Mouse (Mus musculus) CH12.LX (cell line): ENCODE results near the gene Pla2g4e. TPM values are rescaled to one million over a fixed set of nuclear protein-coding genes. Genes with fewer than 3 reads are reported as not detected.

ENCODE experiments used
- DNase-seq: peaks from one replicate; pipeline ENCODE4 v3.0.0-alpha.2; 2013; ENCODE audit errors: extremely low read depth
- H3K27ac ChIP-seq: 2 replicates; pipeline ENCODE4 v1.5.1; 2012; ENCODE audit warnings: low read depth, mild to moderate bottlenecking, control low read depth, moderate library complexity; ENCODE audit not compliant: insufficient read depth
- H3K27me3 ChIP-seq: replicated peaks from 2 replicates; pipeline ENCODE3; 2012; ENCODE audit warnings: inconsistent platforms
- H3K36me3 ChIP-seq, 2 experiments: replicated peaks in 1 of 2; 2 replicates each; pipeline versions ENCODE3 to v1.6.1; 2012; ENCODE audit warnings: inconsistent platforms in 1 of 2, low read length in 1 of 2, mild to moderate bottlenecking in 1 of 2, mixed read lengths in 1 of 2, moderate library complexity in 1 of 2; ENCODE audit not compliant: control insufficient read depth in 1 of 2, insufficient read depth in 1 of 2
- H3K4me1 ChIP-seq, 2 experiments: 2 replicates each; pipeline ENCODE4 v1.6.1; 2012; ENCODE audit warnings: inconsistent platforms in 1 of 2, moderate library complexity in 1 of 2; ENCODE audit not compliant: insufficient read depth in 2 of 2, control insufficient read depth in 1 of 2
- H3K4me2 ChIP-seq: 2 replicates; pipeline ENCODE4 v1.6.1; 2012; ENCODE audit warnings: low read depth, mild to moderate bottlenecking, control low read depth; ENCODE audit not compliant: poor library complexity, insufficient read depth, severe bottlenecking
- H3K4me3 ChIP-seq, 3 experiments: fragments of 150-350 bp in 1 of 3; sonication (generic) in 1 of 3; replicated peaks in 1 of 3; 2 replicates each; pipeline versions ENCODE3 to v1.5.1; 2011 to 2012; ENCODE audit warnings: low read depth in 2 of 3, low read length in 2 of 3, mild to moderate bottlenecking in 2 of 3, moderate library complexity in 2 of 3, control low read depth in 1 of 3, improper control_type of control experiment in 1 of 3, inconsistent platforms in 1 of 3, mixed read lengths in 1 of 3; ENCODE audit not compliant: poor library complexity in 1 of 3
- H3K79me2 ChIP-seq: replicated peaks from 2 replicates; pipeline ENCODE4 v1.6.1; 2012; ENCODE audit warnings: mild to moderate bottlenecking, moderate library complexity; ENCODE audit not compliant: control insufficient read depth, poor library complexity, insufficient read depth, severe bottlenecking; ENCODE audit errors: extremely low read depth
- H3K9ac ChIP-seq: 2 replicates; pipeline ENCODE4 v1.6.1; 2012; ENCODE audit warnings: low read depth, mild to moderate bottlenecking, control low read depth, moderate library complexity; ENCODE audit not compliant: insufficient read depth
- H3K9me3 ChIP-seq: replicated peaks from 2 replicates; pipeline ENCODE3; 2012; ENCODE audit warnings: low read length, inconsistent platforms, mixed read lengths
- CHD1 ChIP-seq: IDR thresholded peaks from 2 replicates; pipeline ENCODE4 v1.6.1; 2012; ENCODE audit warnings: low read depth, low read length, improper control_type of control experiment, inconsistent platforms
- ELF1 ChIP-seq: IDR thresholded peaks from 2 replicates; pipeline ENCODE4 v1.6.1; 2014; ENCODE audit warnings: low read depth, mild to moderate bottlenecking, inconsistent platforms, low read length, improper control_type of control experiment
- EP300 ChIP-seq: IDR thresholded peaks from 2 replicates; pipeline ENCODE4 v1.6.1; 2011; ENCODE audit warnings: low read length, improper control_type of control experiment
- IRF4 ChIP-seq: IDR thresholded peaks from 2 replicates; pipeline ENCODE4 v1.6.1; 2014; ENCODE audit warnings: low read depth, mild to moderate bottlenecking, inconsistent platforms, low read length, improper control_type of control experiment
- JUND ChIP-seq: conservative IDR thresholded peaks from 2 replicates; pipeline ENCODE4 v1.6.1; 2011; ENCODE audit warnings: low read depth, low read length, improper control_type of control experiment
- KAT2A ChIP-seq: IDR thresholded peaks from 2 replicates; pipeline ENCODE4 v1.6.1; 2012; ENCODE audit warnings: low read length, improper control_type of control experiment, inconsistent platforms; ENCODE audit not compliant: insufficient replicate concordance
- MXI1 ChIP-seq: IDR thresholded peaks from 2 replicates; pipeline ENCODE4 v1.6.1; 2011; ENCODE audit warnings: mild to moderate bottlenecking, low read depth, low read length, improper control_type of control experiment
- NELFE ChIP-seq: IDR thresholded peaks from 2 replicates; pipeline ENCODE4 v1.6.1; 2011; ENCODE audit warnings: low read depth, low read length, improper control_type of control experiment
- PAX5 ChIP-seq: IDR thresholded peaks from 2 replicates; pipeline ENCODE4 v1.6.1; 2012; ENCODE audit warnings: low read length, inconsistent platforms, mixed read lengths
- SMC3 ChIP-seq: IDR thresholded peaks from 2 replicates; pipeline ENCODE4 v1.6.1; 2011; ENCODE audit warnings: low read depth, low read length, improper control_type of control experiment
- TBP ChIP-seq: conservative IDR thresholded peaks from 2 replicates; pipeline ENCODE4 v1.6.1; 2011; ENCODE audit warnings: low read depth, low read length, improper control_type of control experiment
- USF1 ChIP-seq: IDR thresholded peaks from 2 replicates; pipeline ENCODE4 v1.6.1; 2014; ENCODE audit warnings: low read depth, mild to moderate bottlenecking, inconsistent platforms, low read length, improper control_type of control experiment
- dilution Hi-C: fragments of 300-500 bp; cut with MboI; formaldehyde crosslinking; loops from 2 replicates; pipeline ENCODE4 v1.14.3; 2020; ENCODE audit warnings: low sequenced_read_pairs; ENCODE audit not compliant: extremely low pct_unique_long_range_greater_than_20kb, extremely low pct_ligation_motif_present
- in situ Hi-C: fragments of 300-500 bp; cut with MboI; formaldehyde crosslinking; loops from 3 replicates; pipeline ENCODE4 v1.14.3; 2019; ENCODE audit warnings: low sequenced_read_pairs, low pct_ligation_motif_present, low pct_unique_long_range_greater_than_20kb, mixed read lengths
- polyA plus RNA-seq: library from polyadenylated mRNA; unstranded; fragments of >175 nt; gene quantifications from 2 replicates; pipeline ENCODE4 v1.2.1, GENCODE M21; 2012; ENCODE audit warnings: low read depth; ENCODE audit not compliant: insufficient read length
- total RNA-seq, 2 experiments: library from RNA; depleted of rRNA; stranded (reverse); fragments of 300-350 nt in 1 of 2; fragments of >200 nt in 1 of 2; gene quantifications; 2 replicates each; pipeline ENCODE4 v1.2.3; 2012 to 2014

The Pla2g4e gene
- total and polyA plus RNA-seq, 3 experiments: not detected

DNA sequence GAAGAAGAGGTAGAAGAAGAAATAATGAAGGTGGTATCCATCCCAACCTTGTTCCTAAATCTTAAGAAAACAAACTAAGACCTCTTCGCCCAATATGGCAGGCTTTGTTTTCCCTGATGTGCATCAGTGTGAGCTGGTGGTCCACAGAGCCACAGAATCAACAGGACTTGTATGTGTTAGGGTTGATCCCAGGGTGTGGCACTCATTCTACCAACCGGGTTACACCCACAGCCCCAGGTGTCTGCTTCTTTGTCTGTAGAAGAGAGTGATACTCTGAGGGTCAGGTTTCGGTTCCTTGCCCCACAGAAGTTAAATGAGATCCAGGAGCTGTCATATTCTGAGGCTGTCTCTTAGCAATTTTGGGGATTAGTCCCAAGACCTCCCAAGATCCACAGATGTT, 16.2 kb upstream of the Pla2g4e start:
- 0 out of 2 replicates have a peak, but pooled peaks have one; percentile 10 for TF ChIP-seq EP300
- no peak for TF ChIP-seq SMC3
- TF ChIP-seq IRF4: peak; percentile 44; the same call in 1 of the 2 replicates
- no peak overlapping the region for H3K27ac ChIP-seq
- H3K9ac ChIP-seq: no peak overlapping the region
- H3K79me2 ChIP-seq: no peaks in the 10 kb centered on the region
- peaks cover 4% of the 10 kb centered on the region for H3K9me3 ChIP-seq
- H3K36me3 ChIP-seq: no peaks in the 10 kb centered on the region
- no peak overlapping the region for H3K4me3 ChIP-seq
- dilution Hi-C loops (no loop called here), in situ Hi-C loops (no loop called here)
- peak; percentile 39 for DNase-seq
- H3K4me2 ChIP-seq: no peak overlapping the region
- peaks cover 5 to 15% of the 10 kb centered on the region in 2 experiments; a peak in 3 of 4 replicates for H3K4me1 ChIP-seq
- no peaks in the 10 kb centered on the region for H3K27me3 ChIP-seq

- no peak for TF ChIP-seq PAX5
- TF ChIP-seq, all 38 proteins: peak for 0
- H3K79me2 ChIP-seq: no peaks in the 10 kb centered on the region
- no peaks in the 10 kb centered on the region for H3K27me3 ChIP-seq
- no peak overlapping the region for H3K27ac ChIP-seq
- H3K4me1 ChIP-seq: peaks cover under 1 to 2% of the 10 kb centered on the region in 2 experiments; a peak in 3 of 4 replicates
- H3K9ac ChIP-seq: no peak overlapping the region
- DNase-seq: no peak
- no peak overlapping the region for H3K4me3 ChIP-seq
- no peak overlapping the region for H3K4me2 ChIP-seq
- dilution Hi-C loops: no loop called here
- peaks cover 2% of the 10 kb centered on the region for H3K9me3 ChIP-seq
- in situ Hi-C loops: no loop called here
- no peaks in the 10 kb centered on the region for H3K36me3 ChIP-seq
These were observed 11.1 kb upstream of the Pla2g4e start for GRCm38 (mm10) chr2:120256259-120256658.

DNA sequence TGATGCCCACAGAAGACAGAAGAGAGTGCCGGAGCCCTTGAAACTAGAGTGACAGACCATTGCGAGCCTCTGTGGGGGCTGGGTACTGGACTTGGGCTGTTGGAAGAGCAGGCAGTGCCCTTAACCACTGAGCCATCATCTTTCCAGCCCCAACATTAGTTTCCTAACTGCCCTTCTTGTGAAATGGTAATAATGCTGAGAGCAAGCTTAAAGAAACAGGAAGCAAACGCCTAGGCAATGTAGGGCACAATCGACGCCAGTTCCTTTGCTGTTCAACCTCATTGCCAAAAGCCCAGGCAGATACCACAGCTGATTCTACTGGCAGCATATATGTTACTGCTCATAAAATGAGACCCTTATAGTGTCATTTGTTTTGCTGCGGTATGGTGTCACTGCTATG, 7.5 kb upstream of the Pla2g4e start:
- in situ Hi-C loops (no loop called here), dilution Hi-C loops (no loop called here)
- no peak overlapping the region for H3K27ac ChIP-seq

More for the DNA sequence above, 7.5 kb upstream of the Pla2g4e start:
- no peak for DNase-seq
- Histone ChIP-seq H3K36me3 (no peaks in the 10 kb centered on the region), H3K4me3 (no peak overlapping the region), H3K4me1 (no peaks in the 10 kb centered on the region; a peak in 1 of 4 replicates), H3K27me3 (no peaks in the 10 kb centered on the region), H3K9me3 (peaks cover 2% of the 10 kb centered on the region), H3K9ac (no peak overlapping the region), H3K4me2 (no peak overlapping the region), H3K79me2 (no peaks in the 10 kb centered on the region)
- no peak for TF ChIP-seq IRF4
- no peak for TF ChIP-seq SMC3
- TF ChIP-seq USF1: no peak
- TF ChIP-seq MXI1: no peak
- no peak for TF ChIP-seq ELF1
- TF ChIP-seq CHD1: no peak
- TF ChIP-seq KAT2A: no peak
- no peak for TF ChIP-seq TBP
- no peak for TF ChIP-seq NELFE
- no peak for TF ChIP-seq JUND
- TF ChIP-seq EP300: no peak
